Mouse (Mus musculus) ES-Bruce4 (cell line): ENCODE measurements around the gene Hist2h3b.

Experiments
- CTCF ChIP-seq: IDR thresholded peaks from one replicate; pipeline ENCODE4 v1.8.1; 2011; ENCODE audit warnings: low read depth, low read length
- EP300 ChIP-seq: IDR thresholded peaks from 2 replicates; pipeline ENCODE4 v1.6.1; 2011; ENCODE audit warnings: low read depth, low read length; ENCODE audit not compliant: insufficient read depth

GRCm38 (mm10) chr3:96293368-96293767 is 24.9 kb downstream of the Hist2h3b start:
- TF ChIP-seq EP300 (no peak), CTCF (no peak)
